Mouse (Mus musculus): ENCODE data around the gene Sez6. TPM values are rescaled to one million over a fixed set of nuclear protein-coding genes. Genes with fewer than 3 reads are reported as not detected.
A peak's percentile ranks its signal among the peaks of the same experiment; 100 is the strongest.

Gene Sez6
- polyA plus RNA-seq, 1 experiment from 2014 or later: 0.20 TPM

- Histone ChIP-seq H3K4me1 (peaks cover 15% of the 10 kb centered on the region), H3K4me2 (no peak overlapping the region), H3K4me3 (no peak overlapping the region), H3K36me3 (no peaks in the 10 kb centered on the region), H3K27ac (replicated peaks) (no peak overlapping the region), H3K9me3 (no peaks in the 10 kb centered on the region), H3K27me3 (replicated peaks) (peaks cover 89% of the 10 kb centered on the region), H3K9ac (no peak overlapping the region)
- WGBS: 68% methylated on average over 5 of the region's 5 CpGs
- ATAC-seq (ENCODE audit: extremely low read depth, insufficient number of reproducible peaks, low FRiP score, low TSS enrichment): no peak
These were observed 2.8 kb upstream of the Sez6 start for GRCm38 (mm10) chr11:77927837-77928236.

- Histone ChIP-seq H3K4me1 (peaks cover 15% of the 10 kb centered on the region), H3K9ac (no peak overlapping the region), H3K4me3 (peak overlapping the region; percentile 56), H3K9me3 (no peaks in the 10 kb centered on the region), H3K4me2 (peak overlapping the region; percentile 88), H3K27ac (replicated peaks) (no peak overlapping the region), H3K36me3 (no peaks in the 10 kb centered on the region), H3K27me3 (replicated peaks) (peaks cover 98% of the 10 kb centered on the region)
- ATAC-seq (ENCODE audit: extremely low read depth, insufficient number of reproducible peaks, low FRiP score, low TSS enrichment): no peak
- WGBS: 2% methylated on average over 41 of the region's 41 CpGs
These were observed 1.2 kb downstream of the Sez6 start for GRCm38 (mm10) chr11:77931541-77932433.

- H3K9me3 ChIP-seq: no peaks in the 10 kb centered on the region
- H3K27me3 ChIP-seq (replicated peaks): peaks cover 99% of the 10 kb centered on the region
- no peak overlapping the region for H3K27ac ChIP-seq (replicated peaks)
- WGBS: 28% methylated on average over 5 of the region's 5 CpGs
- no peak overlapping the region for H3K4me2 ChIP-seq
- H3K9ac ChIP-seq: no peak overlapping the region
- H3K4me3 ChIP-seq: no peak overlapping the region
- no peaks in the 10 kb centered on the region for H3K36me3 ChIP-seq
- H3K4me1 ChIP-seq: peaks cover 15% of the 10 kb centered on the region
- no peak for ATAC-seq (ENCODE audit: extremely low read depth, insufficient number of reproducible peaks, low FRiP score, low TSS enrichment)
These were observed 2.0 kb downstream of the Sez6 start for GRCm38 (mm10) chr11:77932576-77932975.

GRCm38 (mm10) chr11:77934111-77934521 is 3.5 kb downstream of the Sez6 start:
- Histone ChIP-seq H3K9me3 (no peaks in the 10 kb centered on the region), H3K27ac (replicated peaks) (no peak overlapping the region), H3K4me1 (peaks cover 15% of the 10 kb centered on the region), H3K36me3 (no peaks in the 10 kb centered on the region), H3K27me3 (replicated peaks) (peaks cover 99% of the 10 kb centered on the region), H3K9ac (no peak overlapping the region), H3K4me3 (no peak overlapping the region), H3K4me2 (no peak overlapping the region)
- 3% methylated on average over 4 of the region's 4 CpGs for WGBS
- ATAC-seq (ENCODE audit: extremely low read depth, insufficient number of reproducible peaks, low FRiP score, low TSS enrichment): no peak

GRCm38 (mm10) chr11:77934568-77935311 is 4.1 kb downstream of the Sez6 start:
- Histone ChIP-seq H3K9me3 (no peaks in the 10 kb centered on the region), H3K27ac (replicated peaks) (no peak overlapping the region), H3K9ac (no peak overlapping the region), H3K27me3 (replicated peaks) (peaks cover 99% of the 10 kb centered on the region), H3K4me3 (no peak overlapping the region), H3K36me3 (no peaks in the 10 kb centered on the region), H3K4me1 (peaks cover 15% of the 10 kb centered on the region), H3K4me2 (no peak overlapping the region)
- no peak for ATAC-seq (ENCODE audit: extremely low read depth, insufficient number of reproducible peaks, low FRiP score, low TSS enrichment)
- WGBS: 41% methylated on average over 5 of the region's 5 CpGs

- WGBS: 10% methylated on average over 8 of the region's 8 CpGs
- no peak overlapping the region for H3K4me3 ChIP-seq
- H3K9me3 ChIP-seq: no peaks in the 10 kb centered on the region
- H3K9ac ChIP-seq: no peak overlapping the region
- no peak overlapping the region for H3K27ac ChIP-seq (replicated peaks)
- H3K4me2 ChIP-seq: no peak overlapping the region
- ATAC-seq (ENCODE audit: extremely low read depth, insufficient number of reproducible peaks, low FRiP score, low TSS enrichment): no peak
- peaks cover 98% of the 10 kb centered on the region for H3K27me3 ChIP-seq (replicated peaks)
- no peaks in the 10 kb centered on the region for H3K36me3 ChIP-seq
- H3K4me1 ChIP-seq: peaks cover 2% of the 10 kb centered on the region; the same call in 1 of the 2 replicates
These were observed 6.2 kb downstream of the Sez6 start for GRCm38 (mm10) chr11:77936846-77937245.

GRCm38 (mm10) chr11:77937649-77938410 is 7.2 kb downstream of the Sez6 start:
- no peak overlapping the region for H3K9ac ChIP-seq
- H3K4me2 ChIP-seq: no peak overlapping the region
- H3K27ac ChIP-seq (replicated peaks): no peak overlapping the region
- no peaks in the 10 kb centered on the region for H3K9me3 ChIP-seq
- ATAC-seq (ENCODE audit: extremely low read depth, insufficient number of reproducible peaks, low FRiP score, low TSS enrichment): no peak
- no peaks in the 10 kb centered on the region for H3K4me1 ChIP-seq
- WGBS: 12% methylated on average over 4 of the region's 4 CpGs
- peaks cover 96% of the 10 kb centered on the region for H3K27me3 ChIP-seq (replicated peaks)
- H3K4me3 ChIP-seq: no peak overlapping the region
- H3K36me3 ChIP-seq: no peaks in the 10 kb centered on the region

- H3K4me3 ChIP-seq: no peak overlapping the region
- no peaks in the 10 kb centered on the region for H3K9me3 ChIP-seq
- H3K27me3 ChIP-seq (replicated peaks): peaks cover 91% of the 10 kb centered on the region
- H3K36me3 ChIP-seq: no peaks in the 10 kb centered on the region
- no peak overlapping the region for H3K27ac ChIP-seq (replicated peaks)
- no peak for ATAC-seq (ENCODE audit: extremely low read depth, insufficient number of reproducible peaks, low FRiP score, low TSS enrichment)
- no peaks in the 10 kb centered on the region for H3K4me1 ChIP-seq
- no peak overlapping the region for H3K4me2 ChIP-seq
- 38% methylated on average over 5 of the region's 5 CpGs for WGBS
- no peak overlapping the region for H3K9ac ChIP-seq
These were observed 11.6 kb downstream of the Sez6 start for GRCm38 (mm10) chr11:77942230-77942629.

- WGBS: 7% methylated on average over 9 of the region's 9 CpGs
- no peak overlapping the region for H3K9ac ChIP-seq
These were observed 17.3 kb downstream of the Sez6 start for GRCm38 (mm10) chr11:77947860-77948259.

GRCm38 (mm10) chr11:77950125-77950685 is 19.6 kb downstream of the Sez6 start:
- no peak overlapping the region for H3K9ac ChIP-seq
- no peaks in the 10 kb centered on the region for H3K4me1 ChIP-seq
- H3K4me3 ChIP-seq: no peak overlapping the region
- H3K9me3 ChIP-seq: no peaks in the 10 kb centered on the region
- 7% methylated on average over 12 of the region's 12 CpGs for WGBS
- no peak overlapping the region for H3K4me2 ChIP-seq
- no peaks in the 10 kb centered on the region for H3K36me3 ChIP-seq
- no peak overlapping the region for H3K27ac ChIP-seq (replicated peaks)
- H3K27me3 ChIP-seq (replicated peaks): peaks cover 95% of the 10 kb centered on the region
- ATAC-seq (ENCODE audit: extremely low read depth, insufficient number of reproducible peaks, low FRiP score, low TSS enrichment): no peak

More at GRCm38 (mm10) chr11:77947860-77948259, 17.3 kb downstream of the Sez6 start:
- Histone ChIP-seq H3K9me3 (no peaks in the 10 kb centered on the region), H3K27me3 (replicated peaks) (peaks cover 91% of the 10 kb centered on the region), H3K4me1 (no peaks in the 10 kb centered on the region), H3K4me3 (no peak overlapping the region), H3K4me2 (no peak overlapping the region), H3K27ac (replicated peaks) (no peak overlapping the region), H3K36me3 (no peaks in the 10 kb centered on the region)
- ATAC-seq (ENCODE audit: extremely low read depth, insufficient number of reproducible peaks, low FRiP score, low TSS enrichment): no peak

- Histone ChIP-seq H3K9me3 (no peaks in the 10 kb centered on the region), H3K27ac (replicated peaks) (no peak overlapping the region), H3K4me2 (no peak overlapping the region), H3K36me3 (no peaks in the 10 kb centered on the region), H3K27me3 (replicated peaks) (peaks cover 95% of the 10 kb centered on the region), H3K9ac (no peak overlapping the region), H3K4me1 (no peaks in the 10 kb centered on the region), H3K4me3 (no peak overlapping the region)
- ATAC-seq (ENCODE audit: extremely low read depth, insufficient number of reproducible peaks, low FRiP score, low TSS enrichment): no peak
- 43% methylated on average over 5 of the region's 5 CpGs for WGBS
These were observed 20.2 kb downstream of the Sez6 start for GRCm38 (mm10) chr11:77950797-77951228.
